25 mouse cellular contexts compared by ENCODE assay signal in genomic region chr15:91957273-91957672, GRCm38 (mm10).
"Had no signal": no experiment of that assay in that cellular context is flagged by ENCODE, and none has a peak within 500 bp of the region (broad histone marks: within the 10 kb centered on the region; RNA-seq: fewer than 3 reads in every experiment).

No protein-coding gene starts in this region.

- H3K4me1 ChIP-seq: heart, embryonic 13.5 days; heart, embryonic 15.5 days; hindbrain, embryonic 13.5 days; hindbrain, embryonic 15.5 days; kidney, embryonic 15.5 days; limb, embryonic 13.5 days; limb, embryonic 15.5 days; liver, embryonic 12.5 days had no signal

- H3K27me3 ChIP-seq: heart, embryonic 13.5 days; heart, embryonic 15.5 days; hindbrain, embryonic 13.5 days; hindbrain, embryonic 15.5 days; kidney, embryonic 15.5 days; limb, embryonic 13.5 days; limb, embryonic 15.5 days; liver, embryonic 12.5 days had no signal

- H3K4me2 ChIP-seq: heart, embryonic 11.5 days; heart, embryonic 13.5 days; heart, embryonic 15.5 days; hindbrain, embryonic 13.5 days; hindbrain, embryonic 15.5 days; kidney, embryonic 15.5 days; limb, embryonic 13.5 days; limb, embryonic 15.5 days; liver, embryonic 12.5 days had no signal

- ATAC-seq: hindbrain, postnatal 0 days; intestine, embryonic 16.5 days; liver, embryonic 12.5 days had no signal

- H3K36me3 ChIP-seq: heart, embryonic 13.5 days; heart, embryonic 15.5 days; hindbrain, embryonic 13.5 days; hindbrain, embryonic 15.5 days; kidney, embryonic 15.5 days; limb, embryonic 13.5 days; limb, embryonic 15.5 days; liver, embryonic 12.5 days had no signal

- H3K9ac ChIP-seq: heart, embryonic 13.5 days; heart, embryonic 15.5 days; hindbrain, embryonic 13.5 days; hindbrain, embryonic 15.5 days; kidney, embryonic 15.5 days; limb, embryonic 13.5 days; limb, embryonic 15.5 days; liver, embryonic 12.5 days; liver, embryonic 14.5 days had no signal

- H3K4me3 ChIP-seq: heart, adult 2 months; heart, embryonic 13.5 days; heart, embryonic 15.5 days; hindbrain, embryonic 13.5 days; hindbrain, embryonic 15.5 days; kidney, embryonic 15.5 days; limb, embryonic 13.5 days; limb, embryonic 15.5 days; liver, embryonic 12.5 days had no signal

- H3K9me3 ChIP-seq: heart, embryonic 15.5 days; hindbrain, embryonic 13.5 days; hindbrain, embryonic 15.5 days; kidney, embryonic 15.5 days; limb, embryonic 13.5 days; limb, embryonic 15.5 days; liver, embryonic 12.5 days had no signal

- H3K27ac ChIP-seq: heart, adult 2 months; heart, embryonic 13.5 days; heart, embryonic 15.5 days; hindbrain, embryonic 13.5 days; hindbrain, embryonic 15.5 days; hindbrain, postnatal 0 days; kidney, embryonic 15.5 days; kidney, postnatal 0 days; limb, embryonic 13.5 days; limb, embryonic 15.5 days; liver, embryonic 12.5 days; liver, embryonic 14.5 days had no signal

- DNase-seq: gastrocnemius, postnatal 14 days; gastrocnemius, postnatal 36 days; heart, adult 11 months; heart, adult 2 months; heart, postnatal 14 days; heart, postnatal 36 days; kidney, adult 11 months; kidney, adult 2 months; kidney, adult 9 months; kidney, postnatal 14 days; kidney, postnatal 36 days; left cerebral cortex, postnatal 4 days had no signal
